Mouse (Mus musculus): ENCODE results near the gene Sptlc2.
A peak's percentile ranks its signal among the peaks of the same experiment; 100 is the strongest.

Sptlc2 gene

GRCm38 (mm10) chr12:87388122-87388774 is at the start of gene Sptlc2:
Gene Sptlc2, minus strand, starts transcription at chr12:87388355.
- peak; percentile 96 for DNase-seq (ENCODE audit: low spot score)

DNA sequence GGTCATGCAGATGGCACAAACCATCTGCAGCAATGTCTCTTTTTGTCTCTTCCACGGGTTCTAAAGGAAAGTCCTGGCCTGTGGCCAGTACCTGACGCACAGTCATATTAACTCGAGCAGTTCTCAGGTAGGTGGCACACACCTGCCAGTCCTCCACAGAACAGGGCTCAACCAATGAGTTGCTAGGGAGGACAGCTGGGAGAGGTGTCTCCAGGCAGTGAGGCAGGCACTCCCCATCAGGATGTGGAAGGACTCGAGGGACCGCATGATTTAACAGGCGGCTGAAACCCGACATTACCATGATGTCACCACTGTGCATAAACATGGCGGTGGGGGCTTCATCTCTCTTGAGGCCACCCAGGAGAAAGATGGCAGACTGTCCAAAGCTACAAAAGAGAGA is 40.7 kb upstream of the Sptlc2 start:
- DNase-seq (ENCODE audit: low spot score), result no peak

DNA sequence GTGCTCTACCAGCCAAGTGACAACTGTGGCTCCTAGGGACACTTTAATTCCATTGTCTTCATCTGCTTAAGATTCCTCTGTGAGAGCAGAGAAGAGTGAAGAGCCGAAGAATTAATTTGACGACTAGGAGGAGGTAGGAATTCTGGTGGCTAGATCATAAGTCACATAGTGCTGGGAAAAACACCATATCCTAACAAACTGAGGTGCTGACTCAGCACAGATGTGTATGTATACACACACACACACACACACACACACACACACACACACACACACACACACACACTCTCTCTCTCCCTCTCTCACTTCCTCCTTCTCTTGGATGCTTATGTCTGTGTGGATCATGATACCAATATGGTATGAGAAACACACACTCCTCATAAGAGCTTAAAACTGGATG is 40.1 kb upstream of the Sptlc2 start:
- DNase-seq (ENCODE audit: low spot score), result no peak

DNA sequence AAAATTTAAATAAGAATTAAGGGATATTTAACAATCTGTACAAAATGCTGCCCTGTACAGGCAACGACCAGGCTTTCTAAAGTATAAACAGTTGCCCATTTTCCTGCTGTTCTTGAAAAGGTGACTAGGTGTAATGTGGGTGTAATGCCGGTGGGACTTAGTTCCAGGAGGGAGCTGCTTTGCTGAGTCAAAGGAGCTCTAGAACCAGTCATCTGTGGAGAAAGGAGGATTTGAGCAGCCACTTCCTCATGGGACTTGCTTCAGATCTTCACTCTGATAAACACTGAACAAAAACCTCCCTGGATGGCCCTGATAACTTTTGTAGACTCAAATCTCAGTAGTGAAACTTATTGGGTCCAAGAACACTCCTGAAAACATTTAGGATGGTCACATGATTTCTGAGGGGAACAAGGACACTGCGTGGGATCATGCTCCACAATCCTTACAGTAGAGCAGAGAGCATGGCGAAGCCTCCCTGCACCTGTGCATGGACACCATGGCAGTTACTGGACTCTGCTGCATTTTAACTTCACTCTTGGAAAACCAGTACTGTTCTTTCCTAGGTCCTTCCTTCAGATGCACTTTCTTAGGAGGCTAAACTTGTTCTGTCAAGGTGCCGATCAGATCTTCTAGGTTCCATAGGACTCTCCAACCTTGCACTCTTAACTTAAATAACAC is 38.3 kb upstream of the Sptlc2 start:
- no peak for DNase-seq (ENCODE audit: low spot score)

- no peak for DNase-seq (ENCODE audit: low spot score)
These were observed 36.4 kb upstream of the Sptlc2 start for GRCm38 (mm10) chr12:87424516-87424915.

- no peak for DNase-seq (ENCODE audit: low spot score)
These were observed 35.5 kb upstream of the Sptlc2 start for GRCm38 (mm10) chr12:87423700-87424099.

GRCm38 (mm10) chr12:87421708-87422507 is 33.8 kb upstream of the Sptlc2 start:
- DNase-seq (ENCODE audit: low spot score), result peak; percentile 28

DNA sequence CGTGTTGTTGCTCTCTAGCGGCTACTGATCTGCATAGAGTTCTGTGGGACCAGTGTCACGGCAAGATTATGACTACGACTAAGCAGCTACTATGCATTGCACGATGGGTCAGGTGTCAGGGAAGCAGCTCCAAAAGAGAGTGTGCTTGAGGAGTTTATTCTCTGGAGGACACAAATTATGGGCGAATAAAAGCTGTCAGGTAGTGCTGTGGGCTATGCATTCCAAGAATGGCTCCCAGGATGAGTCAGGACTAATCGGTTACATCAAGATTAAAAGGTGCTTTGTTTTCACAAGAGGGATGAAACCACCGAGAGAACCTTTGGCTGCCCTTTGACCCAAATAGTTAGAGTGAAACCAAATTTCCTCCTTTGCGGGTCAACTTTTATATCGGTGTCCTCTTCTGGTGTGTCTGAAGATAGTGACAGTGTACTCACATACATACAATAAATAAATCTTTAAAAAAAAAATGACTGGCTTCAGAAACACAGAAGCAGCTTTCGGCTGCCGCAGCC is 31.9 kb upstream of the Sptlc2 start:
- DNase-seq (ENCODE audit: low spot score), result no peak

GRCm38 (mm10) chr12:87418921-87419320 is 30.8 kb upstream of the Sptlc2 start:
- peak; percentile 43 for DNase-seq (ENCODE audit: low spot score)

GRCm38 (mm10) chr12:87416690-87417089 is 28.5 kb upstream of the Sptlc2 start:
- DNase-seq (ENCODE audit: low spot score), result peak; percentile 14

GRCm38 (mm10) chr12:87415358-87415757 is 27.2 kb upstream of the Sptlc2 start:
- no peak for DNase-seq (ENCODE audit: low spot score)

DNA sequence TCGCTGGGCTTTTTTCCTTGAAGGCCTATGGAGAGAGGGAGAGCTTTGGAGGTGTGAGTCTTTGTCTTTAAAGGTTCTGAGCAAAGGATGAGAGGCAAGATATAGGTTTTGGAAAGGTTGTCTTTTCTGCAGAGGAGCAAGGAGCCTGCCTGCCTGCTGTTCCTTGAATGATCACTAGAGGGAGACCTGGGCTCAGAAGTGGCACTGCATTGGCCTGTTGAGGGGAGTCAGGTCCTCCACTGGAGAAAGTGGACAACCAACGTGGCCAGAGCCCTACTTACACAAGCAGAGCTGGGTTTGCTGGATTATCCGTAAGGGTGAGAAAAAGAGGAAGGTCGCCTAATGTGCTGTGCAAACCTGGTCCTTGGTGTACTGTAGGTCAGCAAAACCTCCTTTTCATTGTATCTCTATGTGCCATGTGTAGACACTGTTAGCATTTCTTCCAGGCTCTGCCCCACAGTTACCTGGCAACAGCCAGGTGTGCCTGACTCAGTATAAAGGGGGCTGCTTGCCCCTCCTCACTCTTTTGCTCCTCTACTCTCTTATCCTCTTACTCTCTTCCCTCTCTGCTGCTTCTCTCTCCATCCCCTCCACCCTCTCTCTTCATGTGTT is 25.1 kb upstream of the Sptlc2 start:
- DNase-seq (ENCODE audit: low spot score), result peak; percentile 53

GRCm38 (mm10) chr12:87410999-87411398 is 22.8 kb upstream of the Sptlc2 start:
- no peak for DNase-seq (ENCODE audit: low spot score)

DNA sequence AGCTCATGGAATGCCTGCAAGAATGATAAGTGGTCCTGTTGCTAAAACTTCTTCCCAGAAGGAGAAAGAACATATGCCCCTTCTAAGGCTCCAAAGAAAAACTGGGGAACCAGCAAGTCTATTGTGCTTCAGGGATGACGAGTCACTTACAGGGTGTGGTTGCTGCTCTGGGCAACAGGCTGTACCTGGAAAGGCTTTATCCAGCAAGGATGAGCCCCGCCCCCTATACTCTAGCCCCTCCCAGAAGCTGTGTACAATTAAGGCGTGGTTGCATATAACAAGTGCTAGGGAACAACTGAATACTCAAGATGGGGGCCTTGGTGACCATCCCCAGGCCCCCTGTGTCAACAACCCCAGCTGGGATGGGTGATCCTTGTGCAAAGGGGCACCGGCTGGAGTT is 21.0 kb upstream of the Sptlc2 start:
- DNase-seq (ENCODE audit: low spot score), result no peak

DNA sequence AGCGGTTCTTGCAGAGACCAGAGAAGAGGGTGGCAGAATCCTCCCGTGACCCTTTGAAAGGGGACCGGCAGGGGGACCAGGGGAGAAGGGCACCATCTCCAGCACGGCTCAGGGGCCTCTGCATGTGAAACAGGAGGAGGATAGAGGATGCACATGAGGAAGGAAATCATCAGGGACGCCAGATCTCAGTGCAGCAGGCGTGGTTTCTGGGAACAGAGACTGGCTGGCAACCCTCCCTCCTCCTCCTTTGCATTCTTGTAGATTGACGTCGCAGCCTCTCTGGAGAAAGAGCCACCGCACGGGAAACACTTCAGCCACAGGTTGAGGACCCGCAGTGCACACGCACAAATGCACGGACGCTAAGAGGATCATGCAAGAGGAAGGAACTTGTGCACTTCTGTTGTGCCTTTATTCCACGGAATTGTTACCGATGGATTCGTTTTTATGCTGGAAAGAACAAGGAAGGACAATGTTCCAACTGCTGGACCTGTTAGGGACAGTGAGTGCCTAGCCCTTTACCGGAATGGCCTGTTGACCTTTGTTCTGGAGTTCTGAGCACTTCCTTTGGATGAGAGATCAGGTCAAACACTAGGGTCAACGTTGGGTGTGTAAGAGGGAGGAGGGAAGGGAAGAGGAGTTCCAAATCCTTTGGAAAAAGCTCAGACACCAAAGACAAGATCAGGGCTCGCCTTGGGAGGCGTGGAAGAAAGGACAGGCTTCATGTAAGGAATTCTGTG is 19.9 kb upstream of the Sptlc2 start:
- DNase-seq (ENCODE audit: low spot score), result peak; percentile 38

GRCm38 (mm10) chr12:87405721-87406120 is 17.6 kb upstream of the Sptlc2 start:
- peak; percentile 20 for DNase-seq (ENCODE audit: low spot score)

- no peak for DNase-seq (ENCODE audit: low spot score)
These were observed 17.0 kb upstream of the Sptlc2 start for GRCm38 (mm10) chr12:87405165-87405564.

GRCm38 (mm10) chr12:87401883-87402282 is 13.7 kb upstream of the Sptlc2 start:
- no peak for DNase-seq (ENCODE audit: low spot score)

- DNase-seq (ENCODE audit: low spot score), result no peak
These were observed 11.1 kb upstream of the Sptlc2 start for GRCm38 (mm10) chr12:87399119-87399819.

- no peak for DNase-seq (ENCODE audit: low spot score)
These were observed 9.8 kb upstream of the Sptlc2 start for GRCm38 (mm10) chr12:87397811-87398417.

DNA sequence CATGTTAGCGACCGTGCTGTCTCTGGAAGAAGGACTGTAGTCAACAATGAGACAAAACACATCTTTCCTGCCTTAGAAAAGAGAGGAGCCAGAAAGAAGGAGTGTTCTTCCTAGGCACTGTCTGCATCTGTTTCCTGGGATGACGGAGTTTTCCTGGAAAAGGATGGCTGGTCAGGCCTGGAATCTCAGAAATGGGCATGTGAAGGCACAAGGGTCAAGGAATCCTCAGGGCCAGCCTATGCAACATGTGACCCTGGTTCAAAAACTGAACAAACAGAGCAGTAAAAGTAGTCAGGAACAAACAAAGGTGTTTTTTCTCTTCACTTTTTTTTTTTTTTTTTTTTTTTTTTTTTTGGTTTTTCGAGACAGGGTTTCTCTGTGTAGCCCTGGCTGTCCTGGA is 9.0 kb upstream of the Sptlc2 start:
- DNase-seq (ENCODE audit: low spot score), result no peak
